Mouse (Mus musculus) liver, embryonic 15.5 days (tissue): Measurements from ENCODE around the gene Frmd4b. TPM values are rescaled to one million over a fixed set of nuclear protein-coding genes. Genes with fewer than 3 reads are reported as not detected.

ENCODE experiments used
- ATAC-seq: fragments of 200-750 bp; cut with Nextera tagmentation; 2 replicates; pipeline ENCODE4 v1.8.0; 2017; ENCODE audit warnings: moderate number of reproducible peaks, mild to moderate bottlenecking, moderate library complexity; ENCODE audit not compliant: insufficient read depth
- H3K27ac ChIP-seq: fragments of 300-500 bp; sonication (generic); replicated peaks from 2 replicates; pipeline ENCODE4 v1.5.1; 2015; ENCODE audit warnings: mild to moderate bottlenecking, inconsistent platforms
- H3K27me3 ChIP-seq: fragments of 300-500 bp; sonication (generic); 2 replicates; pipeline ENCODE4 v1.6.1; 2015; ENCODE audit warnings: mild to moderate bottlenecking, inconsistent platforms
- H3K36me3 ChIP-seq: fragments of 300-500 bp; sonication (generic); replicated peaks from 2 replicates; pipeline ENCODE4 v1.6.1; 2015; ENCODE audit warnings: moderate library complexity, mild to moderate bottlenecking, inconsistent platforms
- H3K4me1 ChIP-seq: fragments of 300-500 bp; sonication (generic); replicated peaks from 2 replicates; pipeline ENCODE4 v1.6.1; 2015; ENCODE audit warnings: inconsistent platforms
- H3K4me2 ChIP-seq: fragments of 300-500 bp; sonication (generic); 2 replicates; pipeline ENCODE4 v1.6.1; 2015; ENCODE audit warnings: moderate library complexity, mild to moderate bottlenecking, inconsistent platforms
- H3K4me3 ChIP-seq: fragments of 300-500 bp; sonication (generic); replicated peaks from 2 replicates; pipeline ENCODE4 v1.5.1; 2015; ENCODE audit warnings: mild to moderate bottlenecking, inconsistent platforms
- H3K9ac ChIP-seq: fragments of 300-500 bp; sonication (generic); 2 replicates; pipeline ENCODE4 v1.6.1; 2015; ENCODE audit warnings: moderate library complexity, mild to moderate bottlenecking, inconsistent platforms
- H3K9me3 ChIP-seq: fragments of 300-500 bp; sonication (generic); replicated peaks from 2 replicates; pipeline ENCODE4 v1.6.1; 2016; ENCODE audit warnings: inconsistent platforms
- WGBS: fragments of 180-500 bp; shearing (Covaris S2); methylation state at CpG from one replicate; pipeline ENCODE4 v1.1.7; 2015; ENCODE audit warnings: mixed read lengths; ENCODE audit not compliant: insufficient replicate concordance; 5-methylcytosine and 5-hydroxymethylcytosine counted together
- polyA plus RNA-seq: library from polyadenylated mRNA; unstranded; fragments of >200 nt; fragmentation: Nextera tagmentation; extraction: Ambion mirVana; gene quantifications from 2 replicates; pipeline ENCODE4 v1.2.1, GENCODE M21; 2015

The Frmd4b gene
- polyA plus RNA-seq, 1 experiment from 2014 or later = 6.5 TPM

GRCm38 (mm10) chr6:97472873-97473550, 144.3 kb downstream of the Frmd4b start:
- no peak for ATAC-seq
- no peaks in the 10 kb centered on the region for H3K4me1 ChIP-seq
- H3K36me3 ChIP-seq = no peaks in the 10 kb centered on the region
- H3K27me3 ChIP-seq = no peaks in the 10 kb centered on the region
- no peaks in the 10 kb centered on the region for H3K9me3 ChIP-seq
- no peak overlapping the region for H3K9ac ChIP-seq
- H3K27ac ChIP-seq = no peak overlapping the region
- no peak overlapping the region for H3K4me3 ChIP-seq
- no peak overlapping the region for H3K4me2 ChIP-seq
- WGBS = 28% methylated on average over 4 of the region's 4 CpGs

- H3K27me3 ChIP-seq = 0 out of 2 replicates have a peak, but pooled peaks cover 1% of the 10 kb centered on the region
- H3K4me1 ChIP-seq = 0 out of 2 replicates have a peak, but pooled peaks cover 5% of the 10 kb centered on the region
- H3K9ac ChIP-seq = no peak overlapping the region
- H3K4me3 ChIP-seq = no peak overlapping the region
- H3K27ac ChIP-seq = peak overlapping the region; percentile 51; the same call in 1 of the 2 replicates
- H3K4me2 ChIP-seq = no peak overlapping the region
- WGBS = 15% methylated on average over 17 of the region's 17 CpGs
- H3K9me3 ChIP-seq = no peaks in the 10 kb centered on the region
- no peak for ATAC-seq
- no peaks in the 10 kb centered on the region for H3K36me3 ChIP-seq
Measured at GRCm38 (mm10) chr6:97463898-97464524, 153.3 kb downstream of the Frmd4b start.

GRCm38 (mm10) chr6:97462421-97462820, 154.9 kb downstream of the Frmd4b start:
- peaks cover 7% of the 10 kb centered on the region; the same call in 1 of the 2 replicates for H3K27me3 ChIP-seq
- no peak for ATAC-seq
- H3K4me3 ChIP-seq = no peak overlapping the region
- H3K9me3 ChIP-seq = no peaks in the 10 kb centered on the region
- no peak overlapping the region for H3K9ac ChIP-seq
- H3K4me2 ChIP-seq = no peak overlapping the region
- no peak overlapping the region for H3K27ac ChIP-seq
- no peaks in the 10 kb centered on the region for H3K36me3 ChIP-seq
- 0 out of 2 replicates have a peak, but pooled peaks cover 5% of the 10 kb centered on the region for H3K4me1 ChIP-seq

GRCm38 (mm10) chr6:97459112-97459511, 158.2 kb downstream of the Frmd4b start:
- H3K9ac ChIP-seq = no peak overlapping the region
- H3K36me3 ChIP-seq = no peaks in the 10 kb centered on the region
- no peak overlapping the region for H3K4me2 ChIP-seq
- H3K27ac ChIP-seq = no peak overlapping the region
- H3K27me3 ChIP-seq = peaks cover 7% of the 10 kb centered on the region; the same call in 1 of the 2 replicates
- 0 out of 2 replicates have a peak, but pooled peaks cover 5% of the 10 kb centered on the region for H3K4me1 ChIP-seq
- 0 out of 2 replicates have a peak overlapping the region, but pooled peaks have one; percentile 1 for H3K4me3 ChIP-seq
- ATAC-seq = no peak
- 32% methylated on average over 7 of the region's 7 CpGs for WGBS
- no peaks in the 10 kb centered on the region for H3K9me3 ChIP-seq

GRCm38 (mm10) chr6:97458358-97458757, 159.0 kb downstream of the Frmd4b start:
- 31% methylated on average over 9 of the region's 9 CpGs for WGBS
- Histone ChIP-seq H3K36me3 (no peaks in the 10 kb centered on the region), H3K9ac (no peak overlapping the region), H3K4me3 (no peak overlapping the region), H3K4me2 (no peak overlapping the region), H3K27ac (no peak overlapping the region), H3K27me3 (peaks cover 7% of the 10 kb centered on the region; the same call in 1 of the 2 replicates), H3K4me1 (no peaks in the 10 kb centered on the region), H3K9me3 (no peaks in the 10 kb centered on the region)
- no peak for ATAC-seq

GRCm38 (mm10) chr6:97457954-97458353, 159.4 kb downstream of the Frmd4b start:
- Histone ChIP-seq H3K4me3 (no peak overlapping the region), H3K27ac (peak overlapping the region; percentile 29; the same call in 1 of the 2 replicates), H3K27me3 (peaks cover 7% of the 10 kb centered on the region; the same call in 1 of the 2 replicates), H3K9me3 (no peaks in the 10 kb centered on the region), H3K4me2 (no peak overlapping the region), H3K36me3 (no peaks in the 10 kb centered on the region), H3K4me1 (no peaks in the 10 kb centered on the region), H3K9ac (no peak overlapping the region)
- WGBS = 6% methylated on average over 3 of the region's 3 CpGs
- peak; percentile 37; the same call in 1 of the 2 replicates for ATAC-seq

GRCm38 (mm10) chr6:97457210-97457609, 160.1 kb downstream of the Frmd4b start:
- H3K9me3 ChIP-seq = no peaks in the 10 kb centered on the region
- no peaks in the 10 kb centered on the region for H3K36me3 ChIP-seq
- no peak overlapping the region for H3K9ac ChIP-seq
- H3K27ac ChIP-seq = peak overlapping the region; percentile 29; the same call in 1 of the 2 replicates
- H3K4me3 ChIP-seq = no peak overlapping the region
- ATAC-seq = peak; percentile 28; the same call in 1 of the 2 replicates
- 6% methylated on average over 2 of the region's 2 CpGs for WGBS
- no peaks in the 10 kb centered on the region for H3K4me1 ChIP-seq
- no peak overlapping the region for H3K4me2 ChIP-seq
- H3K27me3 ChIP-seq = peaks cover 7% of the 10 kb centered on the region; the same call in 1 of the 2 replicates

GRCm38 (mm10) chr6:97452223-97452622, 165.1 kb downstream of the Frmd4b start:
- Histone ChIP-seq H3K4me1 (no peaks in the 10 kb centered on the region), H3K4me3 (no peak overlapping the region), H3K9ac (no peak overlapping the region), H3K27ac (no peak overlapping the region), H3K9me3 (no peaks in the 10 kb centered on the region), H3K36me3 (no peaks in the 10 kb centered on the region), H3K4me2 (no peak overlapping the region), H3K27me3 (no peaks in the 10 kb centered on the region)
- no peak for ATAC-seq
- WGBS = 49% methylated on average over 5 of the region's 5 CpGs

- Histone ChIP-seq H3K27ac (no peak overlapping the region), H3K4me1 (no peaks in the 10 kb centered on the region), H3K9me3 (no peaks in the 10 kb centered on the region), H3K9ac (no peak overlapping the region), H3K27me3 (no peaks in the 10 kb centered on the region), H3K36me3 (no peaks in the 10 kb centered on the region), H3K4me3 (no peak overlapping the region), H3K4me2 (no peak overlapping the region)
- WGBS = 46% methylated on average over 2 of the region's 2 CpGs
- ATAC-seq = no peak
Measured at GRCm38 (mm10) chr6:97449806-97450205, 167.5 kb downstream of the Frmd4b start.

GRCm38 (mm10) chr6:97447020-97447419, 170.3 kb downstream of the Frmd4b start:
- Histone ChIP-seq H3K27me3 (no peaks in the 10 kb centered on the region), H3K4me1 (no peaks in the 10 kb centered on the region), H3K9ac (no peak overlapping the region), H3K9me3 (no peaks in the 10 kb centered on the region), H3K36me3 (no peaks in the 10 kb centered on the region), H3K4me3 (no peak overlapping the region), H3K4me2 (no peak overlapping the region), H3K27ac (no peak overlapping the region)
- 46% methylated on average over 4 of the region's 4 CpGs for WGBS
- ATAC-seq = no peak

GRCm38 (mm10) chr6:97444145-97444544, 173.2 kb downstream of the Frmd4b start:
- H3K4me2 ChIP-seq = no peak overlapping the region
- no peaks in the 10 kb centered on the region for H3K36me3 ChIP-seq
- no peak overlapping the region for H3K4me3 ChIP-seq
- 53% methylated on average over 5 of the region's 5 CpGs for WGBS
- H3K4me1 ChIP-seq = peaks cover 5% of the 10 kb centered on the region; the same call in 1 of the 2 replicates
- H3K27ac ChIP-seq = no peak overlapping the region
- no peak for ATAC-seq
- H3K9ac ChIP-seq = no peak overlapping the region
- H3K9me3 ChIP-seq = no peaks in the 10 kb centered on the region
- no peaks in the 10 kb centered on the region for H3K27me3 ChIP-seq
